Mouse (Mus musculus): Measurements from ENCODE around the gene Cyp11a1.

Cyp11a1 gene

GRCm38 (mm10) chr9:58043496-58044017, 37.3 kb downstream of the Cyp11a1 start:
- DNase-seq (ENCODE audit: low spot score in 2 of 2): no peak

GRCm38 (mm10) chr9:58044828-58045227, 38.6 kb downstream of the Cyp11a1 start:
- DNase-seq (ENCODE audit: low spot score in 2 of 2): no peak

- no peak for DNase-seq (ENCODE audit: low spot score in 2 of 2)
Measured at GRCm38 (mm10) chr9:58045646-58046045, 39.4 kb downstream of the Cyp11a1 start.

- no peak for DNase-seq (ENCODE audit: low spot score in 2 of 2)
Measured at GRCm38 (mm10) chr9:58047061-58047460, 40.9 kb downstream of the Cyp11a1 start.

GRCm38 (mm10) chr9:58048621-58049020, 42.4 kb downstream of the Cyp11a1 start:
- no peak for DNase-seq (ENCODE audit: low spot score in 2 of 2)

GRCm38 (mm10) chr9:58049186-58049585, 43.0 kb downstream of the Cyp11a1 start:
- DNase-seq (ENCODE audit: low spot score in 2 of 2): no peak

- no peak for DNase-seq (ENCODE audit: low spot score in 2 of 2)
Measured at GRCm38 (mm10) chr9:58049861-58050260, 43.6 kb downstream of the Cyp11a1 start.

GRCm38 (mm10) chr9:58051937-58052336, 45.7 kb downstream of the Cyp11a1 start:
- no peak for DNase-seq (ENCODE audit: low spot score in 2 of 2)

GRCm38 (mm10) chr9:58053102-58053501, 46.9 kb downstream of the Cyp11a1 start:
- DNase-seq (ENCODE audit: low spot score in 2 of 2): peak; percentile 39 to 72

- DNase-seq (ENCODE audit: low spot score in 2 of 2): no peak
Measured at GRCm38 (mm10) chr9:58053544-58053943, 47.3 kb downstream of the Cyp11a1 start.

- no peak for DNase-seq (ENCODE audit: low spot score in 2 of 2)
Measured at GRCm38 (mm10) chr9:58054032-58054431, 47.8 kb downstream of the Cyp11a1 start.

GRCm38 (mm10) chr9:58055666-58056065, 49.5 kb downstream of the Cyp11a1 start:
- no peak for DNase-seq (ENCODE audit: low spot score in 2 of 2)

- DNase-seq (ENCODE audit: low spot score in 2 of 2): no peak
Measured at GRCm38 (mm10) chr9:58059920-58060319, 53.7 kb downstream of the Cyp11a1 start.

- DNase-seq (ENCODE audit: low spot score in 2 of 2): peak; percentile 26 to 80
Measured at GRCm38 (mm10) chr9:58060677-58061667, 54.8 kb downstream of the Cyp11a1 start.

GRCm38 (mm10) chr9:58063531-58063930, 57.3 kb downstream of the Cyp11a1 start, which contains the start of gene Stra6:
Stra6 (plus strand) TSS chr9:58063788.
- DNase-seq (ENCODE audit: low spot score in 2 of 2): no peak

- no peak for DNase-seq (ENCODE audit: low spot score in 2 of 2)
Measured at GRCm38 (mm10) chr9:58065532-58065931, 59.3 kb downstream of the Cyp11a1 start.

- DNase-seq (ENCODE audit: low spot score in 2 of 2): no peak
Measured at GRCm38 (mm10) chr9:58065977-58066730, 59.9 kb downstream of the Cyp11a1 start.

- DNase-seq (ENCODE audit: low spot score in 2 of 2): no peak
Measured at GRCm38 (mm10) chr9:58066731-58067095, 60.5 kb downstream of the Cyp11a1 start.

- DNase-seq (ENCODE audit: low spot score in 2 of 2): no peak
Measured at GRCm38 (mm10) chr9:58067546-58067945, 61.3 kb downstream of the Cyp11a1 start.

GRCm38 (mm10) chr9:58074561-58074960, 68.3 kb downstream of the Cyp11a1 start:
- no peak for DNase-seq (ENCODE audit: low spot score in 2 of 2)

All from spleen, postnatal 4 days (tissue).